Mouse (Mus musculus): ENCODE data around the gene Dcx. TPM values are rescaled to one million over a fixed set of nuclear protein-coding genes. Genes with fewer than 3 reads are reported as not detected.

Dcx gene
- polyA plus RNA-seq (2017; shearing (Covaris generic)) = under 1 TPM; 0.13 to 0.62 TPM

GRCm38 (mm10) chrX:143932958-143933357 is at the start of gene Dcx:
Gene Dcx (minus strand): TSS chrX:143933311.

GRCm38 (mm10) chrX:143827212-143827611 is 105.9 kb downstream of the Dcx start, which contains the start of gene Capn6:
Gene Capn6 (minus strand): TSS chrX:143827414.

Other genes with a start within 250 kb of the Dcx start
- gene Capn6, start 105.9 kb downstream of the Dcx start, polyA plus RNA-seq (2017; shearing (Covaris generic)) = under 1 TPM; 0.17 to 0.67 TPM
- gene A730046J19Rik, start 220.4 kb upstream of the Dcx start, polyA plus RNA-seq (2017; shearing (Covaris generic)) = not detected